Mouse (Mus musculus) adrenal gland, postnatal 25 days (tissue): ENCODE results near the gene Cacna1e. TPM values are rescaled to one million over a fixed set of nuclear protein-coding genes. Genes with fewer than 3 reads are reported as not detected.

Source experiments
- DNase-seq: peaks from one replicate; pipeline ENCODE4 v3.0.0; 2021; ENCODE audit warnings: mixed read lengths
- total RNA-seq: library from RNA; stranded (reverse); gene quantifications from 2 replicates; pipeline ENCODE4 v1.2.3, GENCODE M21; 2021

Gene Cacna1e
- total RNA-seq, 1 experiment from 2014 or later, result 0.15 TPM

- DNase-seq, result no peak
Observed at GRCm38 (mm10) chr1:154836473-154836872, 47.8 kb downstream of the Cacna1e start.

- DNase-seq, result no peak
Observed at GRCm38 (mm10) chr1:154832168-154832539, 52.1 kb downstream of the Cacna1e start.

GRCm38 (mm10) chr1:154831269-154832167 is 52.8 kb downstream of the Cacna1e start:
- no peak for DNase-seq

- DNase-seq, result no peak
Observed at GRCm38 (mm10) chr1:154830051-154830450, 54.2 kb downstream of the Cacna1e start.

GRCm38 (mm10) chr1:154823098-154823497 is 61.2 kb downstream of the Cacna1e start:
- no peak for DNase-seq

GRCm38 (mm10) chr1:154820422-154820821 is 63.9 kb downstream of the Cacna1e start:
- no peak for DNase-seq

- no peak for DNase-seq
Observed at GRCm38 (mm10) chr1:154819960-154820359, 64.3 kb downstream of the Cacna1e start.

GRCm38 (mm10) chr1:154818742-154819141 is 65.6 kb downstream of the Cacna1e start:
- DNase-seq, result no peak

GRCm38 (mm10) chr1:154816836-154817235 is 67.5 kb downstream of the Cacna1e start:
- DNase-seq, result no peak

GRCm38 (mm10) chr1:154816267-154816666 is 68.0 kb downstream of the Cacna1e start:
- DNase-seq, result no peak

GRCm38 (mm10) chr1:154805742-154806141 is 78.6 kb downstream of the Cacna1e start:
- no peak for DNase-seq

GRCm38 (mm10) chr1:154805038-154805437 is 79.3 kb downstream of the Cacna1e start:
- no peak for DNase-seq

GRCm38 (mm10) chr1:154802301-154802904 is 81.9 kb downstream of the Cacna1e start:
- DNase-seq, result no peak

- DNase-seq, result no peak
Observed at GRCm38 (mm10) chr1:154799257-154799656, 85.0 kb downstream of the Cacna1e start.

GRCm38 (mm10) chr1:154798771-154799170 is 85.5 kb downstream of the Cacna1e start:
- no peak for DNase-seq

GRCm38 (mm10) chr1:154796685-154797084 is 87.6 kb downstream of the Cacna1e start:
- peak; percentile 48 for DNase-seq

- no peak for DNase-seq
Observed at GRCm38 (mm10) chr1:154794518-154794951, 89.8 kb downstream of the Cacna1e start.

- no peak for DNase-seq
Observed at GRCm38 (mm10) chr1:154791544-154792174, 92.6 kb downstream of the Cacna1e start.

GRCm38 (mm10) chr1:154788491-154788890 is 95.8 kb downstream of the Cacna1e start:
- no peak for DNase-seq

GRCm38 (mm10) chr1:154788069-154788468 is 96.2 kb downstream of the Cacna1e start:
- peak; percentile 73 for DNase-seq

GRCm38 (mm10) chr1:154787418-154787817 is 96.9 kb downstream of the Cacna1e start:
- no peak for DNase-seq

GRCm38 (mm10) chr1:154786243-154786669 is 98.0 kb downstream of the Cacna1e start:
- peak; percentile 61 for DNase-seq

GRCm38 (mm10) chr1:154784862-154785261 is 99.4 kb downstream of the Cacna1e start:
- DNase-seq, result no peak
